Mouse (Mus musculus) cortical plate, adult 2 months (tissue): ENCODE results near the gene Myt1l.

Experiments
- CTCF ChIP-seq: fragments of 200-500 bp; IDR thresholded peaks from 2 replicates; pipeline ENCODE4 v1.5.1; 2011; ENCODE audit warnings: mild to moderate bottlenecking, control low read depth, low read length; ENCODE audit not compliant: insufficient read depth; ENCODE audit errors: extremely low read depth
- POLR2A ChIP-seq: fragments of 200-500 bp; IDR thresholded peaks from 2 replicates; pipeline ENCODE4 v1.6.1; 2011; ENCODE audit warnings: mild to moderate bottlenecking, low read length, control low read depth; ENCODE audit not compliant: insufficient read depth; ENCODE audit errors: extremely low read depth

- no peak for TF ChIP-seq CTCF
- no peak for TF ChIP-seq POLR2A
These were observed 267.0 kb downstream of the Myt1l start for GRCm38 (mm10) chr12:29795107-29795673.
